Mouse (Mus musculus) CD4-positive, CD25-positive, alpha-beta regulatory T cell, adult 2 months (primary cell): ENCODE data around the gene Slc17a6.
A peak's percentile ranks its signal among the peaks of the same experiment; 100 is the strongest.

Experiments
- DNase-seq: peaks from one replicate; pipeline ENCODE4 v3.0.0-alpha.2; 2012; ENCODE audit warnings: low read depth, low spot score

The Slc17a6 gene

DNA sequence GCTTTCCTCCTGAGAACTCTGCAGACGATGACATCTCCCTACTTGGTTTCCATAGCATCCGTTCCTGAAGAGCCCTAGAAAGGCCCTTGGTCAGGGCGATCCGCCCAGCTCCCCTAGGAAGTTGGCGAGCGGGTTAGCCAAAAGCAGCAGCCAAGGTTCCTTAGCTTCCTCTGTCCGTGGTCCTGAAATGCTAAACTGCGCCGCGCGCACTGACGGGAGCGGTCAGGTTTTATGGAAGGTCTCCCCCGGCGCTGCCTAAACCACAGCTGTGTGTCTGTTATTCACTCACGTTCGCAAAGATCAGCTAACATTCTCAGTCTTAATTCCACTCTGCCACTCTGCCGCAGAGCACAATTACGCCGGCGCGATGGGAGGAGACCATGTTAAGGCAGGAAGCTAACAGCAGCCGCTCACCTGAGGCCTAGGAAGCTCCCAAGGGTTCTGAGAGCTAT lies at the start of gene Slc17a6:
Gene Slc17a6, plus strand, starts transcription at position 313 of the 452 bp plus-strand sequence.
- DNase-seq, result peak; percentile 7

DNA sequence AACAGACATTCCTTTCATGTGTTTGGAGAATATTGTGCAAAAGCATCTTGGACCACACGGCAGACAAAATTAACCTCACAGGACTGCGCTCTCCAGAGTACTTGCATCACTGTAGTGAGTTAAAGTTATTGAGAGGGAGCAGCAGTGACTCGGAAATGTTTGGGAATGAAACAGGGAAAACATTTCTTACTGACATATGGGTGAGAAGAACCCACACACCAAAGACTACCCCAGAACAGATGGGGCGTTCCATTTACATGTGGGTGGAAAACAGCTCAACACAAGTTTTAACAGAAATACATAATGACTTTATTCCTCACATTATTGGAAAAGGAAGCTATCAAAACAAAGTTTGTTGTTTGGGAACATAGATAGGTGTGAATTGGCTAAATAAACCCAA lies 21.8 kb upstream of the Slc17a6 start:
- DNase-seq, result no peak

DNA sequence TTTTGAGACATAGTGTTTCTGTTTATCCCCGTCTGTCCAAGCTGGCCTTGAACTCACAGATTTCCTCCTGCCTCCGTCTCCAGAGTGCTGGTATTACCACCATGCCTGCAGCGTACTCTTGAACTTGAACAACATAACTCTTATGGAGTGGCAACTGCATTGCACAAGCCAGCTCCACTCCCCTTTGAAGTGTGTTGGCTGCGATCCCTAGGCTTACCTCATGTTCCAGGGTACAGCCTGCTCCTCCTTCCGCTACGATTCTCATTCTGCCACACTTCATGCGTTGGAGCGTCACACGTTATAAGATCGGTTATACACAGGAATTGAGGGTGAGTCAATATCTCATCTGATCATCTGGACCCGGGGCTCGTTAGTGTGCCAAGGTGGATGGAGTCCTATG lies 18.1 kb upstream of the Slc17a6 start:
- DNase-seq, result no peak

DNA sequence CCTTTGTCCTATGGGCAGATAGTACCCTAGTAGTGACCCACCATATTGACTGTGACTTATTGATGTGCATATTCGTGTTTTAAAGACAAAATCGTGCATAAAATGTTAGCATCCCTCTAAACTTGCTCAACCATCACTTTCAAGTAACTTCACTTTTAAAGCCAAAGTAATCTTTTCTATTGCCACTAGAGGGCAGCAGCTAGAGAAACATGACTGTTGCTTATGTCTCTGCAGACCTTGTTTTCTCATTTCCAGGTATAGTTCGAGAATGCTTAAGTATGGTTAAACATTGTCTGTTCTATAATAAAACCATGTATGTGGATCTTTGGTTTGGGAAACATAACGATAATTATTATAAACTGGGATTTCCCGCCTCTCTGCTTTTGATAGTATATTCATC lies 7.4 kb upstream of the Slc17a6 start:
- DNase-seq, result peak; percentile 33

DNA sequence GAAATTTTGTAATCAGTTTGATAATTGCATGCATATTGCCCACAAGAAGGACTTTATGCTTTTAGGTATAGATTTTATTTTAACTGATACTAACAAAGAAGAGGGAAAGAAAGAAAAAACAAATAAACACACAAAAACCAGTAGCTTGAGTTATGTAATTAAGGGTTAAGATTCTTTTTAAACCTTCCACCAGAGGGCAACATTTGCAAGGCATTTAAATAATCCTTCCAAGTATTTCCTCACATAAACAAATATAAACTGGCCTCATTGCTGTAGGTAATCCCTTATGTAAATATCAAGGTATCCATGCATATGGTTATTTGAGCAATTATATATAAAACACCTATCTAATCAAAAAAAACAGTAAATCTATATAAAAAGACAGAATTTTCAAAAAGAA lies 3.9 kb upstream of the Slc17a6 start:
- peak; percentile 17 for DNase-seq

DNA sequence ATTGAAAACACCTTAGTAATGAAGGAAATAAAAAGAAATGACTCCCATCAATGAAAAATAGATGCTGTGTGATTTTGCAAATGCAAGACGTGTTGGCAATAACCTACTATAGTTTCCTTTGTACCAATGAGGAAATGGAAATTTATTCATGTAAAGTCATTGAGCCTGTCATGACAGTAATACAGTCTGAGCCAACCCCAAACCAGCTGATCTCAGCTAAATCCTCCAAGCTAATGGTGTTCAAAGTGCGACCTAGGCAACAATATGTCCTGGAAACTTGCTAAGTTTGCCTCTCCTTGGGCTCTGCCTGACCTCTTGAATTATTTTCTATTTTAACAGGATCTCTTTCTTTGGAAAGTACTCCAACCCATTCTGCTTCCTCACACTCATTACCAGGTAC lies 3.4 kb upstream of the Slc17a6 start:
- DNase-seq, result no peak

DNA sequence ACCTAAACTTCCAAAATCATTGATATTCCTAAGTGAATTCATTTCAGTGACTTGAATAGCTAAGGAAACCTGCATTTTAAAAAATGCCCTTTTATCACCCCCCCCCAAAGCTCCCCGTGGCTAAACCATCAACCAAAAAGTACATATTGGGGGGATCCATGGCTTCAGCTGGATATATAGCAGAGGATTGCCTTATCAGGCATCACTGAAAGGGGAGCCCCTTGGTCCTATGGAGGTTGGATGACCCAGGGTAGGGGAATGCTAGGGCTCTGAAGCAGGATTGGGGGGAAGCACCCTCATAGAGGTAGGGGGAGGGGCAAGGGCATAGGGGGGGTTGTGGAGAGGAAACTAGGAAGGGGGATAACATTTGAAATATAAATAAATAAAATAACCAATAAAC lies 1.8 kb upstream of the Slc17a6 start:
- DNase-seq, result no peak

DNA sequence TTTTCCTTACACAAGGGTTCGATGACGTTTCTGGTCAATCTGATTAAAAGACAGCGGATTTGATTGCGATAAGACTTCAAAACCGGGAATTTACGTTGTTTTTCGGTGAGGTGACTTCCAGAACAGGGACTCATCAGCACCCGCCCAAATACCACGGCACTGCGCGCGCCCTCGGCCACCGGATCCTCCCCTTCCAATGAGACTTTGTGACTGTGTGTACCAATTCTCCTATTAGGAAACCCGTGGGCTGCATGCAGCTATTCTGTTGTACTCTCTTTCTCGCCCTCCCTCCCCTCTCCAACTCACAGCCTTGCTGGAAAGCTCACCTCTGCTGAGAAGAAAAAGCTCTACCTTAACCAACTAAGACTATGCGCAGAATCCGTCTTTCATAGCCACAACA lies 390 bp downstream of the Slc17a6 start:
- DNase-seq, result no peak

DNA sequence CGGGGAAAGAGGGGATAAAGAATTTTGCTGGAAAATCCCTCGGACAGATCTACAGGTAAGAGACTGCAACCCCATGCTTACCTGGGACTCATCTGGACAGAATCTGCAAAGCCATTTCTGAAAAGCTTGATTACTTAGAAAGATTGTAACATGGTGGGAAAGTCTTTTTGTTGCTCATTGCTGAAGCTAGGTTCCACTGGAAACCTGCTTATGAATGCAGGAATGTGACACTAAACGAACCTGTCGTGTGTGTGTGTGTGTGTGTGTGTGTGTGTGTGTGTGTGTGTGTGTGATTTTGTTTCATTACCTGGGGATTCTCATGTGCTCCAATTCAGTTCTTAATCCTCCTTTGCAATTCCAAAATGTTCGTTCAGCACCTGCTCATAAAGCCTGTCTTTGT lies 860 bp downstream of the Slc17a6 start:
- DNase-seq, result no peak

DNA sequence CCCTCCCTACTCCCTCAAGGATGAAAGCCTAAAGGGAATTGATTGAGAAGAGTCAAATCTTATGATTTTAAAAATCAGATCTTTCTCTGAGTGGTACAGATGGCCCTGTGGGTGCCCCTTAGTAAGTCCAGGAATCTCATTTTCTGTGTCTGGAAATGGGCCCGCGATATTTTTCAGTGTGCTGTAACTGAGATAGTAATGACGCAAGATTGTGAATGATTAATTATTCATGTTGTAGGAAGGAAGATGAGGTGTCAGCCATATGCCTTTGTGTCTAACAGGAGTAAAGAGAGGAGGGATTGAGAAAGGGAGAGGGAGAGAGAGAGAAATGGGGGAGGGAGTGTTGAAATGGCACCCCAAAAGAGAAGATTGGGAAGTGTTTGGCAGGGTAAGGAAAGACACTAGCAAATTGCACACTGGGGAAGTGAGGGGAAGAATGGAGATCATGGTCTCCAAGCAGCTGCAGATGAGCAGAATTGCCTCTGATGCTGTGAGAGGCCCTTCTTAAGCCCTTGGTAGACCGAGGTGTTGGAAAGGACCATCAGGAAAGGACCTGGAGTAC lies 2.6 kb downstream of the Slc17a6 start:
- DNase-seq, result no peak

DNA sequence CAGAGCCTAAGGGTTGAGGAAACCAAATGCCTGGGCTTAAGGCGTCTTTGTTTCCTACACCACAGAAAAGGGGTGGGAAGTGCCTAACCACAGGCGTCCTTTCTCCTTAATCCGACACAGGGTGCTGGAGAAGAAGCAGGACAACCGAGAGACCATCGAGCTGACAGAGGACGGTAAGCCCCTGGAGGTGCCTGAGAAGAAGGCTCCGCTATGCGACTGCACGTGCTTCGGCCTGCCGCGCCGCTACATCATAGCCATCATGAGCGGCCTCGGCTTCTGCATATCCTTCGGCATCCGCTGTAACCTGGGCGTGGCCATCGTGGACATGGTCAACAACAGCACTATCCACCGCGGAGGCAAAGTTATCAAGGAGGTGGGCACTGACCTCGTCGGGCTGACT lies 3.4 kb downstream of the Slc17a6 start:
- DNase-seq, result no peak

DNA sequence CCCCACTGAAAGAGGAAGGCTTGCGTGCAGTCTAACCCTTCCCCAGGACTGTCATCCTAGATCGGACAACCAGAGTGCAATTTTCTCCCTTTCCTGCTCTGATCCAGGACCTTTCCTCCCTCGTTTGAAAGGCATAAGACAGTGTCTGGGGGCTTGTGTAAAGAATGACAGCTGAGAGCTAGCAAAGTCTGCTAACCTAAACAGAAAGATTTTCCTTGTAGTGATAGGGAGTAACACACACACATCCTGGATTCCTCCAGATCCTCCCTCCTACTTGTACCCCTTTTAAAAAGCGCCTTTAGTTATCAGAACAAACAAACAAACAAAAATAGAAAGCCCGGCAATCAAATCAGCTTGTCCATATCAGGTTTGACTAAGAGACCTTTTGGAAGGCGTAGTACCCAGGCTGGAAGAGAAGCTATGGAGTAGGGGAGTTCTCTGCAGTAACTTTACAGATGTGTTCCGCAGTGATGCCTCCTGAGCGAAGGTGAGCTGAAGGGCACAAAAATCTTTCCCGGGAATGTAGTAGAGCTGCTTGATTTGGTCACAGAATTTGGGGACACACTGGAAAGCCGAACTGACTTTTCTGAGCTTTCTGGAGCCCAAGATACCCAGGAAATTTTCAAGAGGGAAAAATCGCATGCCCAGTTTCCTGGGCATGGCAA lies 3.9 kb downstream of the Slc17a6 start:
- DNase-seq, result no peak

DNA sequence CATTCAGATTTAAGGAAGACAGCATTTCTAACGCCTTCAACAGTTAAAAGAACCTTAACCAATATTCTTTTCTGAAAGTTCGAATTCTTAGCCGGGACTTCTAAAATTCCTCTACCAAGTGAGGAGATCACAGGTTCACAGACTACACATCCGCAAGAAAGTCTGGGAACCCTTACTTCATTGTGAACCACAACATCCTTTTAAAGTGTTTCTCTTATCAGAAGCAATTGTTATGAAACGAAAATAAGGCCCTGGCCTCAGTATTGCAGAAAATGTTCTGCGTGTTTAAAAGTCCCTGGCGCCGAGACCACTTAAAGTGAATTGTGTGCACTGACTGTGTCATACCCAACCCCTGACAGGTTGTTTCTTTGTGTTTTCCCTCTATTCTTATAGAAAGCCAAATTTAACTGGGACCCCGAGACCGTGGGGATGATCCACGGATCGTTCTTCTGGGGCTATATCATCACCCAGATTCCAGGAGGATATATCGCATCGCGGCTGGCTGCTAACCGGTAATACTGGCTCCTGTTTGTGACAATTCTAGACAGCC lies 4.7 kb downstream of the Slc17a6 start:
- no peak for DNase-seq

DNA sequence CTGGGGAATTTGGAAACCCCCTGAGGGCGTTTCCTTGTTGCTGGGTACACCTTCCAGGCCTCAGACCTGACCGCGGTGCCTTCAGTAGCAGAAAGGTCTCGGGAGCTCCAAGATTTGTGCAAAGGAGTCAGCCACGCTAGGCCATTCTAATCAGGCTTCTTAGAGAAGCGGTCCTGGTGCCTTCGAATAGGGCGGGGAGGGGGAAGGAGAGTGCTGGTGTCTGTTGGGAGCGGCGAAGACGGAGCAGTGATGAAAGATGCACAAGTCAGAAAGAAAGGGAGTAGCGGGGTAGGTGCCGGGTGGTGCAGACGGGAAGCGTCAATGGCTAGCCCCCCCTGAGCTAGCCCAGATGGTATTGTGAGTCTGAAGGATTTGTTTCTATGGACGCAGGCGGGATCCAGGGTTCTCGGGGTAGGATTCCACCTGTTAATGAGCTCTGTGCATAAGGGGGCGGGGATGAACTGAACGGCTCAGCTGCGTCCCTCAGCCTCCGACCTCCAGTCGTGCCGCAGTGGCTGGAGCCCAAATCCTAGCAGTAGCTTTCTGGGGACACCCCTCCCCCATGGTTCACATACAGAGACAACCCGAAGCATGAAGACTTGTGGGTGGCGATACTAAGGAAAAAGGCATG lies 5.3 kb downstream of the Slc17a6 start:
- DNase-seq, result no peak

DNA sequence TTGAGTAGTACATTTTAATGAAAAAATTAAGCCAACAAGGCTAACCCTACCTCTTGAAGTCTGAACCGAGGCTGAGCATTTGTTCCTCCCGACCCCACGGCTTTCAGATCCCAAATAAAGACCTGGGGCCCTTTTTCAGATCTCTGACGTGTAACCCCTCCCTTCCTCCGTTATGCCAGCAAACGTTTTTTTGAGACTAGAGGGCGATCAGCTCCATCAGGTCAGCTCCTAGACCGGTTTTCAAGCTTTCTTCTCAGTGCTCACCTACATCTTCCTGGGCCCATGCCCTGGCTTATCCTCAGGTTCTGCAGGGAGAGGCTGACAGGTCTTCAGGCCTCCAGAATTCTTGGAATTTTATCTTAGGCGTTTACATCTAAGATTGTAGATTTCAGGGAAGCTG lies 5.9 kb downstream of the Slc17a6 start:
- DNase-seq, result no peak

DNA sequence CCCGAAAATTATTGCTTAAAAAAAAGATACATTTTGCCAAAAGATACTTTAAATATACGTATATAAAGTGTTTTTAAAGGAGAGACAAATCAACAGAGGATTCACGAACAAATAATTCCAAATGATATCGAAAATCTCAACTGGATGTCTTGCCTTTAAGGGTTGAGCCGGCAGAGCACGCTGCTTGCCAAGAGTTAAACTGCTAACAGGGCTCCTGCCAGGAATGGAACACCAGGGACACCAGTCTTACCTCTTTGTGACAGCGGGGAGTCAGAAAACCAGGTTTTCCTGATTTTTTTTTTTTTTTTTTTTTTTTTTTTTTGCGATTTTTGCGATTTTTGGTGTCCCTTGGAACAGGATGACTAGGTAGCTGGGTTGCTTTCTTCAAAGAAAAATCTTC lies 6.5 kb downstream of the Slc17a6 start:
- DNase-seq, result no peak

DNA sequence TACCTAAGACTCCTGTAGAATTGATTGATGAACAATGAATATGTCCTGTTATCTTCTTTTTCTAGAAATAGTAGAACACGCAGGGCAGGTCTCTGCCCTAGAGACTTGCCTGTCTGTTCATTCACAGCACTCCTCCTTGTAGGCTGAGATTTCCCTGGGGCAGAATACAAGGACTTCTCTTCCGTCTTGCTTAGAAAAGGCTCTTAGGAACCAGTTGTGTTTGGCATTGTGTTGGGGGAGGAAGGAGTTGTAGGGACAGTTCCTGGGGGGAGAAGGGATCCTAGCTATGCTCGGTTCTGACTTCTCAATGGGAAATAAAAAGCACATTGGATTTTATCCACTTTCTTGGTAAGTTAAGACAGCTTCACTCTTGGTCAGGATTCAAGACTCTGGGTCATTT lies 7.4 kb downstream of the Slc17a6 start:
- no peak for DNase-seq

DNA sequence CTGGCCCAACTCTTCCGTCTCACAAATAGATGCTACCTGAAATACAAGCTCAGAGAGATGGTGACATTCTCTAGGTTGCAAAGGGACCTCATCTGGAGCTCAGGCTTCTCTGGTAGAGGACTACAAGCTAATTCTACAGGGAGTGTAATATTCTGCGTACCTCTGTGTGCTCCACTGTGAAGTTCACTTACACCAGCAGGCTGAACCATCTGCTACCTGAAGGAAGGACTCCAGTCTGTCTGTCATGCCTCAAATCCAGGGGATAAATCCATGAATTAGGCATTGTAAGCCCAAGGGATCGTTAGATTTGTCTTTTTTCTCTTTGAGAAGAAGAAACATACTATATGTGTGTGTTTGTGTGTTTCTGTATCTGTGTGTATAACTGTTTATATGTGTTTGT lies 9.4 kb downstream of the Slc17a6 start:
- DNase-seq, result no peak

DNA sequence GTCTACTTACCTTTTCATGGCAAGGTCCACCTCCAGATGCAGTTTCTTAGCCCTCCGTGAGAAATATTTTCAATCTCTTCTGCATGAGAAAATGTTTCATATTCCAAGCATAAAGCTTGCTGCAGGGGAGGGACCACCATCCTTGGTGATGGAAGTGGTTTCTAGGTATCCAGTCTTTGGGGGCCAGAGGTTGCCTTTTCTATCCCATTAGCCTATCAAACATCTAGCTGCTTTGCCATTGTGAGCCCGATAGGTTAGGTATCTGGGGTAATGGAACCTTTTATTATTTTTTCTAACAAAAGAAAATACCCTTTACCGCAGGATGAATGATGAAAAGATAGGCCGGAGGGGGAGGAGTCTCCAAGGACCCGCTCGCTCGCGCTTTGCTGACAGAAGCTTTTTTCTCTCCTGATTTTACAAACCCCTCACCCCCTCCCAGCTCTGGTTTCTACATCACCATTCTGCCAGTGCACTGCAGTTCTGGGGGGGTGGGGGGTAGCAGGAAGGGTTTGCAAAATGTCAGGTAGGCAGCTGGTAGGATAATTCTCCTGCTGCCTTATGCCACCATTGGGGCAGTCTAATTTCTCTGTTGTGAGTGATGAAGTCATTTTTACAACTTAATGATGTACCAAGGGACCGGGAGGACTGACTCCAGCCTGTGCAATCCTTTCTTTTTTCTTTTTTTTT lies 10.9 kb downstream of the Slc17a6 start:
- no peak for DNase-seq

DNA sequence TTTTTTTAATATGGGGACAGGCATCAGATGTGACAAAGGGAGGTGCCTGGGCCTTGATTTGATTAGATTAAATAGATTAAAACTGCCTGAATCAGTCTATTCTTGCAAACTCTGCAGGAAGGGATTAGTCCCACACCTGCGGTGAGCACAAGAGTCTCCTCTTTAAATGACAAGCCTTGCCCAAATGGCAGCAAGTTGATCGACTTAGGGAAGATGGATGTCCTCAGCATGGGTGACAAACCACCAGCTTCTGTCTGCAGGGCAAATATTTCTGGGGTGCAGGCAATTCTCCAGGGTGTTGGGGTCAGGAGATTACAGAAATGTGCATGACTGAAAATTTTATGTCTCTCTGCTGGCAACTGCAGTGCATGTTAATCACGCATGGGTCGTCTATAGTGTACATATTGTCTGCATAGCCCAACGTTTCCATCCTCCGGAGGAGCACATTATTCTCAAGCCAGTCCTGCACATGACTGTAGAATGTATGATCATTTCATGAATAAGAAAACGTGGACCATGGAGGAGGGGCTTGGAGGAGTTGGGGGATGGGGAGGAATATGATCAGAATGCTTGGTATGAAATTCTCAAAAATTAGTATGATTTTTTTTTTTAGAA lies 11.5 kb downstream of the Slc17a6 start:
- no peak for DNase-seq

DNA sequence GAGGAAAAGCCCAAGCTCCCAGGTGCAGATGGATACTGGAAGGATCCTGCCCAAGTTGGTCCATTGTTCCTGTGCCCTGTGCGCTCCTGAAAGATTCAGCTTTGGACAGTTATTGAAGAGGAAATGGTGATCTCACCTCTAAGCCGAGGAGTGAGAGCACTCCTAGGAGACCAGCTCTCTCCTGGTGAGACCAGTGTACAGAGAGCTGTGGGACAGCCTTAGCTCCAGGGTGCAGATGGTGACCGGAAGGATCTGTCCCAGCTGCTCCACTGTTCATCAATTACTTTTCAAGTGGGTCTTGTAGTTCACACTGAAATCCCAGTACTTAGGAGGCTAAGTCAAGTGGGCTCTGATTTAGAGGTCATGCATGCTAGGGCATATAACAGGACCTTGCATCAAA lies 35.3 kb downstream of the Slc17a6 start:
- no peak for DNase-seq

DNA sequence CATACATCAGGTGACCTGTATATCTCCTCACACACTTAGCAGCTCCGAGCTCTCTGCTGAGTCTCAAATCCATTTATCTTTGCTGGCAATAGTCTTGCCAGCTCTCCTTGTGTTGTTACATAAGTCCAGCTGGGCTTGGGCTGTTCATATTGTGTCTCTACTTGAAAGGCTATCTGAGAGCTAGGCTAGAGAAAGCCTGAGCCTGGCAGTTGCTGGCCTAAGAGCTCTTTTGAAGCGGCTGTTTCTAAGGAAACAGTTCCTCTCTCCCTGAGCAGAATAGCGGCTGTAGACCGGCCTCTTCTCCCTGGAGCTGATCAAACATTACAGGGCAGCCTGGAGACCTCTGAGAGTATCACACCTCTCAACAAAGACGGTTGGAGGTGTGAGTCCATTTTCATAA lies 40.6 kb downstream of the Slc17a6 start:
- no peak for DNase-seq
